Mouse (Mus musculus): ENCODE measurements at regions not wholly inside any gene's neighbourhood (a gene's known extent, or its start where the extent isn't known, plus 50 kb on each side); places are given as distances from the start of the nearest gene placed in this dataset.

DNA sequence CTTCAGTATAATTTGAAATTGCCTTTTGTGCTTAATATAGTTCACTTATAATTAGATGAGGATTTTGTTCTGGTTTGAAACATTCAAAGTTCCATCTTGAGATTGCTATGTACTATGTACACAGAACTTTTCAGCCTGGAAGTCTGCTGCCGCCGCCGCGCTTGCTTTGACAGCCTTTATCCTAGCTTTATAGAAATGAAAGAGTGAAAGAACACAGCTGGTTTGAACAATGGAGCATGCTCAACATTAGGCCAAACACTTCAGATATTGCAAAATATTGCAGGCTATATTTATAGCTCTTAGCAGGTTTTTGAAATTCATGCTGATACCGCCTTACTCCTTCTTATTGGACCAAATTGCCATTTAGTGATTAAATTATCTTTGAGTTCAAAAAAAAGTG, 305.1 kb upstream of the Prkd1 start:
- no peak for DNase-seq (ENCODE audit: extremely low spot score, low read depth, low spot score)

GRCm38 (mm10) chr12:50947035-50947434, 298.1 kb upstream of the Prkd1 start:
- no peak for DNase-seq (ENCODE audit: extremely low spot score, low read depth, low spot score)

DNA sequence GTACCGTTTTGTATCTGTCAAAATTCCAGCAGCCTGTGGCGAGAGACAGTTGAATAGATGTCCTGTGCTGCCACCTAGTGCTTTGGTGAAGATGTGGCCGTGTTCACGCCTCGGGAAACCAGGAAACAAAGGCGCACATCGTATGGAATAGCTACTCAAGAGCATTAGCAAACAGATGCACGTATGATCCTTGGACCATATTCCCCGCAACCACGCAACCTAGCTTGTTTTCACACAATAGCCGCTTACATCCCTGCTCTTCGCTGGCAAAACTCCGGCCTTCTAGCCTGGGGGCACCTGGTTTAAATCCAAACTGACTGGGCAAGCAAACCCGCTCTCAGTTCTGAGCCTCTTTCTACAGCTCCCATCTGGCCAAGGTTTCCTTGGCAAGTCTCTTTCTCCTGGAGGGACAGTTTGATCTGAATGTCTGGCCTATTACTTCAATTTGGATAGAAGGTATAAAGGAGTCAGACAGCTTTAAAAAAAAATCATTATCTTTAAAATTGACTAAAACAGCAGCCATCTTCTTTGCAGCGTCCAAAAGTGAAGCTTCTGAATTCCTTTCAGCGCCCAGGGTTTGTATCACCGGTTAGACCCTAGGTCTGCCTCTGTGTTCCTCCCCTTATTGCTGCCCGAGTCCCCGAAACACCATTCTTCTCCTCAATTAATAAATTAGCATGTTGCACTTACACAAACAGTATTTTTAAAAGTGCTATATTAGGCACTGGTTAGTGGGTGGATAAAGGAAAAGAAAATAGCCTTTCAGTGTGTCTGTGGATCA, 295.0 kb upstream of the Prkd1 start:
- peak; percentile 39 for DNase-seq (ENCODE audit: extremely low spot score, low read depth, low spot score)

GRCm38 (mm10) chr12:50943340-50943739, 294.4 kb upstream of the Prkd1 start:
- no peak for DNase-seq (ENCODE audit: extremely low spot score, low read depth, low spot score)

- no peak for DNase-seq (ENCODE audit: extremely low spot score, low read depth, low spot score)
These were observed 286.6 kb upstream of the Prkd1 start for GRCm38 (mm10) chr12:50935516-50935915.

DNA sequence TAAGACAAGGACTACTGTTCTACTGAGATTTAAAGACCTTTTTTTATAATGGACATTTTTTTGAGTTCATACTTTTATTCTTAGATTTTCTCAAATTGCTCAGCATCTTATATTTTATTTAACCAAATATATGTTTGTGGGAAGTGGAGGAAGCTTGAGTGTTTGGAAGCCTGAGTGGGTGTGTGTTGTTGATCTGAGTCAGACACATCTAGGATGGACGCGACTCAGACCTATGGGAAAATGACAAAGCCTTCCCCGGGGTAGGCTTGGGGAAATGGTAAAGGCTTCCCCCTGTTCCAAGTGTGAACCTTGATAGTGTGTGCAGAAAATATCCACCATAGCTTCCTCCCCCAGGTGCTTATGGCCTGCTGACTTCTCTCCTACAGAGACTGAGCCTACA, 283.6 kb upstream of the Prkd1 start:
- DNase-seq (ENCODE audit: extremely low spot score, low read depth, low spot score): no peak

- no peak for DNase-seq (ENCODE audit: extremely low spot score, low read depth, low spot score)
These were observed 280.7 kb upstream of the Prkd1 start for GRCm38 (mm10) chr12:50929641-50930040.

DNA sequence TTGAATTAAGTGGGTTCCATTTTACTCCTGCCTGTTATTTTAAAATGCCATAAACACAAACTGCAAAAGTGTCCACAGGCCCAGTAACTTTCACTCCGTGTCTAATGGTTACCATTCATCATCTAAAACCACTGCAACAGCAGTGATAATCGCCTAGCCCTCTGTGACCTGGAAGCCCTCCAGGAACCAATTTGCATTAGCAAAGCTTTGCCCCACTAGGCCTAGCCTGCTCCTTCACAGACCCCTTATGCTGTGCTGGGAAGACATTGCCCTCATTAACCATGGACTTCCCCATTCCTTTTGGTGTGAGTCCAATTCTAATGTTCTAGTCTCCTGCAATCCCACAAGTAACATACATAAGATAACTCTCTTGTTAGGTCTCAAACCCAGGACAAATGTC, 277.3 kb upstream of the Prkd1 start:
- DNase-seq (ENCODE audit: extremely low spot score, low read depth, low spot score): no peak

- DNase-seq (ENCODE audit: extremely low spot score, low read depth, low spot score): no peak
These were observed 272.8 kb upstream of the Prkd1 start for GRCm38 (mm10) chr12:50921739-50922138.

GRCm38 (mm10) chr12:50899609-50900447, 250.9 kb upstream of the Prkd1 start:
- peak; percentile 56 for DNase-seq (ENCODE audit: extremely low spot score, low read depth, low spot score)

- no peak for DNase-seq (ENCODE audit: extremely low spot score, low read depth, low spot score)
These were observed 248.8 kb upstream of the Prkd1 start for GRCm38 (mm10) chr12:50897606-50898166.

DNA sequence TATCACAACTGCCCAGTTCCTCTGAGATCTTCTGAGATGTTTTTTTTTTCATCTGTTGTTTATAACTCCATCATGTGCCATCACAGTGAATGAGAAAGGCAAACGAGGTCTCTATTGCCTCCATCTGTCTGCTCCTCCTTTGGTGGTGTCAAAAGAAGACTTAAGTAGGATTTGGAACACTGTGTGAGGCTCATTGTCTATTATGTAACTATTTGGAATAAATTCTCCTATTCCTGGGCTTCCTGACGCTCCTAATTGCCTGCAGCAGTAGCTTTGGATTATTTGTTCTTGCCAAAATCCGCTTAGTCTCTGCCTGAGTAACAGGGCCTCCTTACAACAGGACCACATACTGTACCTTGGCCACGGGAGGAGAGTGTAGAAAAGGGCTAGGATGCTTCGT, 244.7 kb upstream of the Prkd1 start:
- DNase-seq (ENCODE audit: extremely low spot score, low read depth, low spot score): no peak

GRCm38 (mm10) chr12:50875796-50876195, 226.9 kb upstream of the Prkd1 start:
- no peak for DNase-seq (ENCODE audit: extremely low spot score, low read depth, low spot score)

GRCm38 (mm10) chr12:50874024-50874398, 225.1 kb upstream of the Prkd1 start:
- no peak for DNase-seq (ENCODE audit: extremely low spot score, low read depth, low spot score)

DNA sequence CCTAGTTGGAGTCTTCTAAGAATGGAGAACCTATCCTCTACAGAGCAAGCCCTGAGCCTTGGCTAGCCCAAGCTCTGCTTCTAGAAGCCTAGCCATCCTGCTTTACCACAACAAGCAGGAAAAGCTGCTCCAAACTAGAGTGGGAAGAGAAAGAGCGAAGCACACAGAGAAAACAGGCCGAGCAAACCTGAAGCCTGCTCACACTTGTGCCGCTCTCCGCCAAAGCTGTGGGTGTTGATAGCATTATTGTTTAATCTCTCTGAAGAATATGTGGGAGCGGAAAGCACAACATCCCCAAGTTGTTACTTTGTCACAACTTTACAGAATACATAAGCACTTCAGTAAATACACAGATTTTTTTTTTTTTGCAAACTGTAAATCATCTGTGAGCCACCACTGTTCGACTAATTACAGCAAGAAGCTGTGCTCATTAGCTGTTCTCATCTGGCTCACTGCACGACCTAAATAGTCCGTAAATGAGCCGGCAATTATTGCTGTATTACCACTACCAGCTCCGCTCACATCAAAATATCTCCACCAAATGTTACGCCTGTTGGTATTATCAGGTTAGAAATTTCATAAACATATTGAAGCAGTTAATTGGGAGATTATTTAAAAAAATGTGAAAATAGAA, 224.6 kb upstream of the Prkd1 start:
- no peak for DNase-seq (ENCODE audit: extremely low spot score, low read depth, low spot score)

- no peak for DNase-seq (ENCODE audit: extremely low spot score, low read depth, low spot score)
These were observed 202.7 kb upstream of the Prkd1 start for GRCm38 (mm10) chr12:50851644-50852043.

DNA sequence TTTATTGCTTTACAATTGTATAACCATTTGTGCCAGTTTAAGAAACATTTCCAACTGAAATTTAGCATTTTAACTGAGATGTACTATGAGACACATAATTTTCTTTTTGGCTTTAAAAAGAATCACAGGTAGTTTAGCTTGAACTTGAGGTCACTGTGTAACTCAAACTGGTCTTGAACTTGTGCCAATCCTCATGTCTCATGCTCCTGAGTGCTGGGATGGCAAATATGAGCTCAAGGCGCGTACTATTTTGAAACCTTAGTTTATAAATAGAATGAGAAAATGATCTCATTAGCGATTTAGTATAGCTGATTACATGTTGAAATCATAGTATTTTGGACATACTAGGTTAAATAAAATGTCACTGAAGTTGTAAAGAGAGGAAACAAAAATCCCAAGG, 199.1 kb upstream of the Prkd1 start:
- DNase-seq (ENCODE audit: extremely low spot score, low read depth, low spot score): no peak

DNA sequence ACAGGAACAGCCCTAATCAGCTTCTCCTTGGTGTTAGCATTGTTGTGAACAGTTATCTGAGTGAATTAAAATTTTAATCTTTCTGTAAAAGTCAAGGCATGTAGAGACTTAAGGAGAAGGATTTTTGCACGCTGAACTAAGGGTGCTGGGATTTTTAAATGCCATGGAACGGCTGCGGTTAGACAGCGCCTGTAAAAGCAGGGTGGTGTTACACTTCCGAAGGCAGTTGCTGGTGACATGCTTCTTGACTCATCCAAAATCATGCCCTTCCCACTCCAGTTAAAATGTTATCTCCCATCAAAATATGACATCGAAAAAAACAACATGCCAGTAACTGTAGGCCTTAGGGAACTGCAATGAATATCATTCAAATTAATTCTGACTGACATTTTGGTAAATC, 193.8 kb upstream of the Prkd1 start:
- DNase-seq (ENCODE audit: extremely low spot score, low read depth, low spot score): no peak

- no peak for DNase-seq (ENCODE audit: extremely low spot score, low read depth, low spot score)
These were observed 190.5 kb upstream of the Prkd1 start for GRCm38 (mm10) chr12:50839391-50839790.

GRCm38 (mm10) chr12:50808731-50809281, 159.9 kb upstream of the Prkd1 start:
- DNase-seq (ENCODE audit: extremely low spot score, low read depth, low spot score): no peak

DNA sequence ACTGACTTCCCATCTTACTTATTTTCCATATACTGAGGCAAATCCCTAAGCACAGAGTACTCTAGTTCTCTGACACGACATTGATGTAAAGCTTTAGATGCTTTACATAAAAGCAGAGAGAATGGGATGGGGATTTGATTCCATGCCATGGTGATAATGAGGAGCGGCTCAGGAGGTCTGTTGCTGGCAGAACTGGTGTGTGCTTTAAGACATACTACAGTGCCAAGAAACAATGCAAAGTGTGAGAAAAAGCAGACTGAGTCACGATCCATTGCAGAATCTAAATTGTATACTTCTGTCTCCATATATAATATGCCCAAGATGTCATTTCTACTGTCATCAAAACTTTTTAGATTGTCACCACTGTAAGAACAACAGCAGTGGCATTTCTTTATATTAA, 155.5 kb upstream of the Prkd1 start:
- DNase-seq (ENCODE audit: extremely low spot score, low read depth, low spot score): no peak

All from hindlimb bud, embryonic 11.5 days (tissue).